Mouse (Mus musculus) spleen, adult 2 months (tissue): Measurements from ENCODE around the gene 1700001O22Rik.

ENCODE experiments used
- CTCF ChIP-seq: fragments of 200-500 bp; IDR thresholded peaks from 2 replicates; pipeline ENCODE4 v1.5.1; 2011; ENCODE audit warnings: mild to moderate bottlenecking, inconsistent platforms; ENCODE audit not compliant: insufficient read depth, insufficient read length, insufficient replicate concordance; ENCODE audit errors: extremely low read depth
- POLR2A ChIP-seq: fragments of 200-500 bp; IDR thresholded peaks from 2 replicates; pipeline ENCODE4 v1.6.1; 2011; ENCODE audit warnings: low read depth, low read length, inconsistent platforms

DNA sequence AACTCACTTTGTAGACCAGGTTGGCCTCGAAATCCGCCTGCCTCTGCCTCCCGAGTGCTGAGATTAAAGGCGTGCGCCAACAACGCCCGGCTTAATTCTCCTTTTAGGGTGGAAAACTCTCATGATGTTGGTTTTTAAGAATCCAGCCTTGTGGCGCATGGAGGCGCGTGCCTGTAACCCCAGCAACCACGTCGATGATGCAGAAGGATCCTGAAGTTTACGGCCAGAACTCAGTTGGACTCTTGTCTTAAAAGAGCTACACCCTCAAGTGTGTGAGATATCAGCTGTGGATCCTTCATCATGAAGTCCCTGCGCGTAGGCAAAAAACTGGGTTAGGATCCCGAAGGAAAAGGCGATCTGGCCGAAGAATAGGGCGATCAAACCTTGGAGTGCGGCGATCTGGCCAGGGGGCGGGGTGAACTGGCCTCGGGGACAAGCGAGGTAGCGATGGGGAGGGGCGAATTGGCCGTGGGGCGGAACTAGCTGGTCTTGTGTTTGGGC lies 3.7 kb upstream of the 1700001O22Rik start:
- no peak for TF ChIP-seq CTCF
- no peak for TF ChIP-seq POLR2A
